Mouse (Mus musculus) heart, adult 2 months (tissue): ENCODE measurements around the gene Mtmr4.

Experiments used
- CTCF ChIP-seq: fragments of 200-600 bp; IDR thresholded peaks from 2 replicates; pipeline ENCODE4 v1.8.1; 2022; ENCODE audit warnings: antibody characterized with exemption, mild to moderate bottlenecking, moderate library complexity
- POLR2A ChIP-seq: fragments of 200-500 bp; IDR thresholded peaks from 2 replicates; pipeline ENCODE4 v1.6.1; 2011; ENCODE audit warnings: mild to moderate bottlenecking, low read depth, low read length, control low read depth; ENCODE audit not compliant: insufficient read depth

- no peak for TF ChIP-seq POLR2A
- TF ChIP-seq CTCF: no peak
These were observed 12.2 kb upstream of the Mtmr4 start for GRCm38 (mm10) chr11:87579713-87580112.
